Mouse (Mus musculus) activated CD4-positive, CD25-positive, alpha-beta regulatory T cell (primary cell): ENCODE results near the gene Pdcd5. TPM values are rescaled to one million over a fixed set of nuclear protein-coding genes. Genes with fewer than 3 reads are reported as not detected.

Experiments used
- polyA plus RNA-seq, 2 experiments: library from polyadenylated mRNA; unstranded; fragments of 100-300 nt; shearing (Covaris generic); gene quantifications; one replicate each; pipeline ENCODE4 v1.2.1; 2017

Pdcd5 gene
- polyA plus RNA-seq: 100 to 1,000 TPM in 1 of 2 experiments, 10 to 100 TPM in 1; 80.9 to 120 TPM

DNA sequence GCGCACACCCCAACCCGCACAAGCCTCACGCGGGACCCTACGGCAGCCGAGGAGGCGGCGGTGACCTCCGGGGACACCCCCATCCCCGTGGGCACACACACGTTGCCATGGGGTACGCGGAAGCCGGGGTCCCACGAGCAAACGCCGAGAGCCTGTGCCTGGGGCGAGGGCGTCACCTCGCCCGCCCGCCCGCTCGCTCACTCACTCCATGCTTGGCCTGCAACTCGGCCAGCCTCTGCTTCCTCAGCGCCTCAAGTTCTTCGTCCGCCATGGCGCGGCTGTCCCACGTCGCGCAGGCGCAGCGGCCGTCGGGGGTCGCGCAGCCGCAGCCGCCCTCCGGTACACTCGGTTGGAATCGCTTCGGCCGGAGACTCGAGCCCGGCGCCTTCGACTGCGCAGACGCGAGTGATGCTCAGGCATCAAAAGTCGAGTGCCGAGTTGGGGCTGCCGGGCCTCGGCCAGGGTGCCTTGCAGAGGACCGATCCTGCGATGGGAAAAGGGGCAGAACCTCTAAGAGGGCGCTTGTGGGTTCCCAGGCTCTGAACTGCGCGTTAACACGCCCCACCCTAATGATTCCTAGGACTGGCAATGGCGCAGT lies at the start of gene Pdcd5:
TSS of gene Pdcd5 (minus strand) at position 421 of the 598 bp plus-strand sequence.

Other genes with a start within 250 kb of the Pdcd5 start
- gene Slc7a9, start 198.7 kb downstream of the Pdcd5 start, polyA plus RNA-seq: not detected
- under 1 TPM in 1 of 2 experiments, not detected in 1; 0.12 TPM for gene Tdrd12, start 109.8 kb downstream of the Pdcd5 start, polyA plus RNA-seq
- 10 to 100 TPM; 54.5 to 73.9 TPM for gene Nudt19, start 91.2 kb downstream of the Pdcd5 start, polyA plus RNA-seq
- gene Rgs9bp, start 61.9 kb downstream of the Pdcd5 start, polyA plus RNA-seq: under 1 TPM in 1 of 2 experiments, not detected in 1; 0.17 TPM
- gene Ankrd27, start 61.3 kb downstream of the Pdcd5 start, polyA plus RNA-seq: 10 to 100 TPM; 44.4 to 51.1 TPM
- gene Dpy19l3, start 106.9 kb upstream of the Pdcd5 start, polyA plus RNA-seq: 10 to 100 TPM; 29.4 to 49.4 TPM
- gene Zfp507, start 155.5 kb upstream of the Pdcd5 start, polyA plus RNA-seq: 10 to 100 TPM; 13.2 to 20.5 TPM